Mouse (Mus musculus) E14TG2a.4 (cell line): ENCODE data around the gene Gm20517.

Experiments
- CTCF ChIP-seq: conservative IDR thresholded peaks from 2 replicates; pipeline ENCODE4 v1.5.1; 2014; ENCODE audit warnings: low read length
- NANOG ChIP-seq: IDR thresholded peaks from 2 replicates; pipeline ENCODE4 v1.6.1; 2014; ENCODE audit warnings: borderline replicate concordance, low read length, mixed read lengths

- TF ChIP-seq CTCF (no peak), NANOG (no peak)
These were observed 92.2 kb downstream of the Gm20517 start for GRCm38 (mm10) chr17:47703556-47703955.
